Mouse (Mus musculus) c-Kit-positive CD71-positive TER-119-negative erythroid progenitor cells, embryonic 14.5 days (primary cell): ENCODE measurements at regions not wholly inside any gene's neighbourhood (a gene's known extent, or its start where the extent isn't known, plus 50 kb on each side); places are given as distances from the start of the nearest gene placed in this dataset.

Experiments
- DNase-seq: peaks from one replicate; pipeline ENCODE4 v3.0.0-alpha.2; 2013; ENCODE audit warnings: low read depth

GRCm38 (mm10) chr3:143806940-143807339 is 398.1 kb downstream of the Lmo4 start:
- DNase-seq = no peak

- DNase-seq = no peak
Measured at GRCm38 (mm10) chr3:143797850-143798249, 407.2 kb downstream of the Lmo4 start.

- no peak for DNase-seq
Measured at GRCm38 (mm10) chr3:143790905-143791304, 414.1 kb downstream of the Lmo4 start.

- DNase-seq = no peak
Measured at GRCm38 (mm10) chr3:143789932-143790570, 415.0 kb downstream of the Lmo4 start.

GRCm38 (mm10) chr3:143786889-143787288 is 418.1 kb downstream of the Lmo4 start:
- DNase-seq = no peak

DNA sequence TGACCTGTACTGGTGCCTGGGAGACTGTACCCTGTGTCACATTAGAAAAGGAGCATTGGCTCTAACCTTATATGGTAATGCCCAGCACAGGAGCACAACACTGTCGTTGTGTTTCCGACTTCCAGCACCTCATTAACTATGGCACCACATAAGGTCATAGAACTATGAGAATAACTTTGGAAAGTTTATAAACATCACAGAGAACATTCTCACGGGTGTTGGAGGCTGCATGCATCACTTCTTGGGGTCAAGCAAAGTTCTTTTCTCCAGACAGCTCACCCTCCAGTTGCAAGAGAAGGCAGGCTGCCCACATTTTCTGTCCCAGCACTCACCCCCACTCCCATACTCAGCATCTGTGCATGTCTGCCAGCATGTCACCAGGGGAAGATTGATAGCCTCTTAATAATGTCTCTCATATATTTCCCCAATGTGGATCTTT is 420.6 kb downstream of the Lmo4 start:
- no peak for DNase-seq

DNA sequence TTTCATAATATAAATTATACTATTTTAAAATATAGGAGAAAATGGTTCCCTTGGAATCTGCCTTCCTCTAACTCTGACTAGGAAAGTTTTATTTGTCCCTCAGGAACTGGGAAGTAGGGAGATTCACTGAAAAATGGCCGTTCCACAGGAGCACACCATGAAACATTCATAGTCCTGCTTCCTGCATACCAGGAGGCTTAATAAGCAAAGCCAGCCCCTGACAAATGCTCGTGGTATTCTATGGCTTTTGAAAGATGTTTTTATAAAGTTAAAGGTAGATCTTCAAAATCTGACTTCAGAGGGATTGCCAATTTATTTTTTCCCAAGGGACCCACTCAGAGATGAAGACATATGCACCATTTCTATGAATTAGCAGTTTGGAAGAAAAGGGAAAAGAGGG is 426.9 kb downstream of the Lmo4 start:
- DNase-seq = no peak

DNA sequence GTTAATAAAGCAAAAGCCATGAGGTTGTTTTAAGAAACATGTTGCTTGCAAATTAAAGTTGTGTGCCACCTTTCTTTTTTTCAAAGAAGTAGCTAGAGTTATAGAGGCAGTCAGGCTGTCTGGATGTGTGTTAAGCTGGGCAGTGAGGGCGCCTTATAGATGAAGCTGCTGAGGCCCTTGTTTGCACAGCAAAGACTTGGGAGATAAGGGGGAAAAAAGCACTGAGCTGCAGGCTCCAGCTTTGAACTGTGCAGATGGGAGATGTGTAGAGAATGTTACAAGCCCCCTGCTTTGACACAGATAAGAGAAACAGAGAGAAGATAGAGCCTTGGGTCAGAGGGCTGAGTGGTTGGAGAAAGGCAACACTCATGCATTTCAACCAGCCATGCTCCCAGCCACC is 445.7 kb downstream of the Lmo4 start:
- DNase-seq = no peak

GRCm38 (mm10) chr3:143753197-143753596 is 451.8 kb downstream of the Lmo4 start:
- DNase-seq = no peak

DNA sequence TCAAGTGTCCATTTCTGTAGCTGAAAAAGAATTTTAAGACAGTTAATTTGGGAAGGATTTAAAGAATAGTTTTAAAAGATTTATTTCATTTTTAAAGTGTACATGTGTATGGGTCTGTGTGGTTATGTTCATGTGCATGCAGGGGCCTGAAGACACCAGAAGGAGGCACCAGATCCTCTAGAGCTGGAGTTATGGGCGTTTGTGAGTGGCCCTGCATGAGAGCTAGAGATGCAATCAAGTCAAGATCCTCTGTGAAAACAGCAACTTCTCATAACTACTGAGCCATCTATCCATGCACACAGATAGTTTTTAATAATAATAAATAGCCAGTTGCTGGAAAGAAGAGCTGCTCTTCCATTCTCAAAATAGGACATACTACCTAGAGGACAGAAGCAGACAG is 452.4 kb downstream of the Lmo4 start:
- no peak for DNase-seq

DNA sequence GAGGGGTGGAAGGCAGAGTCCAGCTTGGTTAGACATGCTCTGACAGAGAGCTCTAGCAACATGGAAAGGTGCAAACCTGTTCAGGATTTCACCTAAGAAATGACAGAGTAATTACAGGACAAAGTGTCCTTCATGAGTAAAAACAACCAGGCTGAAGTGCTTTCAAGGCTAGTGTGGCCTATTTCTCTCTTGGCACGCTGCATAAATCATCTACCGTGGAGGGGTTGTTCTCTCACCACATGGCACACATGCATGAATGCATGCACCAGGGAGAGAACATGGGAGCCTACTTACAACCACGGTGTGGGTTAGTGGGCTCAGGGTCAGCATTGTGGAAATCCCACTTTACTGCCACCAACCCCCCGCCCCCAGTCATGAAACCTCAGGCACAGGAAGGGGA is 454.9 kb downstream of the Lmo4 start:
- no peak for DNase-seq

- DNase-seq = no peak
Measured at GRCm38 (mm10) chr3:143743649-143744048, 461.4 kb downstream of the Lmo4 start.

- DNase-seq = no peak
Measured at GRCm38 (mm10) chr3:143742786-143743571, 462.0 kb downstream of the Lmo4 start.

DNA sequence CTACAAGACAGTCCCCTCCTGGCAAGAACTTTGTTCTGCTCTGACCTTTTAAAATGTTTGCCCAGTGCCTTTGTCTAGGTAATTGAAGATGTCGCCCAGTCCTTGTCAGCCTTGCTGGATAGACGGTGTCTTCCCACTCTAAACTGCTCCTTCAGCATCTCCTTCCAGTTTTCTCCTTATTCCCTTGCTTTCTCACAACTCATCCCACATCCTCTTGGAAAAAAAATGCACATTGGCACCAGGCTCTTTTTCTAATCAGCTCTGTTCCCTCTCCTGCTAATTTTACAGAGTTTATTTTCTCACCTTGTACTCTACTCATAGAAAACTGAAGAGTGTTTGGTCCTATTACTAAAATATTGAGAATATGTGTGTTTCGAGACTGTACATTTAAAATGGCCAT is 466.3 kb downstream of the Lmo4 start:
- no peak for DNase-seq

- no peak for DNase-seq
Measured at GRCm38 (mm10) chr3:143737844-143738243, 467.2 kb downstream of the Lmo4 start.

DNA sequence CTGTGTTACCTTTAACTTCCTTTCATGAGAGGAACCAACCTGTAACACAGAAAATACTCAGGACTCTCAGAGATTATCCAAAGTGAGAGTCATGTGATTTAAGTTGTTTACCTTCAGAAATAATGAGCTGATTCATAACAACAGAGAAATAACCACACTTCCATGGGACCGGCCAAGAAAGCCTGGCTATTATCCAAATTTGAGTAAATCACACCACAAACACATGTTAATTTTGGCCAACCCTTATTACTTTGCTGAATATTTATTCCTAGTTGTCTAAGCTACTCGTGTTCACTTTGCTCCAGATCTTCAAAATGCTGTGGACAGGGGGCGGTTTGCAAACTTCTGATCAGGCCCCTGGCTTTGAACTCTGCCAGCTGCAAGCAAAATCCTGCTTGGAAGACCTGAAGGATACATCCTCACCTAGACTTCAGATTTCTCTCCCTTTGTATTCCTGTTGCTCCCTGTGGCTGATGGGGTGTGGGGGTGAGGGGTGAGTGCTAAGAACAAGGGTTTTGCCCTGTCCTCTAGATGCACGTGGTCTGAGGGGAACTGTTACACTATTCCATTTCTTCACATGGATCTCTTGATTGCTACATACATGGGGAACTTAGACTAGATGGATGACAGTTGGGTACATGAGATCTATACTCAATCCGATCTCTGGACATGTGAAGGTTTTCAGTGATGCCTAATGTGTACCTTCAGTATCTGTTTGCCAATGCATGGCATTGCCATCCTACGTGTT is 468.2 kb downstream of the Lmo4 start:
- no peak for DNase-seq

DNA sequence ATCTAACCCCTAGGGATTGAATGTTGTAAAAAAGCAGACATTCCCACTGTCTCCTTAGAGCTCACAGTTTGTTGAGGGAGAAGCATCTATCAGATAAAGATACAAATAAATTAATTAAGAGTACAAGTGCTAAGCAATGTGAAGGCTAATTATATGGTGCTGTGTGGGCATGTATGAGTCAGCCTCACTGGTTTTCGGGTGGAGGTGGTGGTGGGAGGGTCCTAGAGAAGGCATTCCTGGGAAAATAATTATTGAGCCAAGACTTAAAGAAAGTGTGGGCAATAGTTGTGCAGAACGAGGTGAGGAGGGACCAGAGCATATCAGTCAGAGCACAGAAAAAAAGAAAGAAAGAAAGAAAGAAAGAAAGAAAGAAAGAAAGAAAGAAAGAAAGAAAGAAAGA is 470.2 kb downstream of the Lmo4 start:
- no peak for DNase-seq

- no peak for DNase-seq
Measured at GRCm38 (mm10) chr3:143732966-143733725, 471.9 kb downstream of the Lmo4 start.

GRCm38 (mm10) chr3:143729473-143730076 is 475.4 kb downstream of the Lmo4 start:
- no peak for DNase-seq

DNA sequence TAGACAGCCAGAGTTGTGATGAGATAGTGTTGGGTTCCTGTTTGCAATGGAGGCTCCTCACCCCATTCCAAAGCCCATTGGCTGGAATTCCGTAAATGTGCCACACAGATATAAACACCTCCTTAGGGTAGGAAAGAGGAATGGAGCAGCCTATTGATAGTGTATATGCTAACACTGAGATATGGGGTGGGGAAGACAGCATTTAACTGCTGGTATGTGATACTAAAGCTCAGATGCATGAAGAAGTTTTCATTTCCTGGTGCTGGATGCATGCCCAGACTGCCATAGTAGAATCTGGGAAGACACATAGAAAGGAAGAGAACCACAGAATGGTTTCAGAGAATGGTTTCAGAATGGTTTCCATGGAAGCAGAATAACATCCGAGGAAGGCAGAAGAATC is 482.4 kb downstream of the Lmo4 start:
- no peak for DNase-seq

DNA sequence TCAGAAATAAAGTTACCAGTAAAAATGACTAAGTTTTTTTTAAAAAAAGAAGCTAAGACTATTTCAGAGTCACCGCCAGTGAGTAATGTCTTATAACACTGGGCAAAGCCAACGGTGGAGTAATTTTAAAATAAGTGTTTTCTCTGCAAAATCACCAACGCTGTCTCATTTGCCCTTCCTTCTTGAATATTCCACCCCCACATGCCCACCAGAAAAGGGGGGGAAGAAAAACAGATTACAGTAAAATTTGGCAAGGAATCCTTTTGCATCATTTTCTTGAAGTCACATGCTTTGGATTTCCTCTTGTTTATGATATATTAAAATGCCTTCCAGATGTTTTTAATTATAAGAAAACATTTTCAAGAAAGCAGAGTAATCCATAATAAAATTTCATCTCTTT is 482.9 kb downstream of the Lmo4 start:
- DNase-seq = no peak

GRCm38 (mm10) chr3:143713183-143713582 is 491.8 kb downstream of the Lmo4 start:
- DNase-seq = no peak
